Mouse (Mus musculus) intestine, embryonic 15.5 days (tissue): ENCODE measurements around the gene Slc25a36. TPM values are rescaled to one million over a fixed set of nuclear protein-coding genes. Genes with fewer than 3 reads are reported as not detected.

ENCODE experiments used
- ATAC-seq: fragments of 200-750 bp; cut with Nextera tagmentation; 2 replicates; pipeline ENCODE4 v1.8.0; 2017; ENCODE audit warnings: moderate TSS enrichment, moderate library complexity
- H3K27ac ChIP-seq: fragments of 300-500 bp; sonication (generic); 2 replicates; pipeline ENCODE4 v1.5.1; 2015; ENCODE audit warnings: mild to moderate bottlenecking, inconsistent platforms
- H3K27me3 ChIP-seq: fragments of 300-500 bp; sonication (generic); replicated peaks from 2 replicates; pipeline ENCODE4 v1.6.1; 2015; ENCODE audit warnings: inconsistent platforms
- H3K36me3 ChIP-seq: fragments of 300-500 bp; sonication (generic); 2 replicates; pipeline ENCODE4 v1.6.1; 2015; ENCODE audit warnings: inconsistent platforms
- H3K4me1 ChIP-seq: fragments of 300-500 bp; sonication (generic); replicated peaks from 2 replicates; pipeline ENCODE4 v1.6.1; 2015; ENCODE audit warnings: inconsistent platforms
- H3K4me2 ChIP-seq: fragments of 300-500 bp; sonication (generic); replicated peaks from 2 replicates; pipeline ENCODE4 v1.6.1; 2015; ENCODE audit warnings: mild to moderate bottlenecking, inconsistent platforms
- H3K4me3 ChIP-seq: fragments of 300-500 bp; sonication (generic); replicated peaks from 2 replicates; pipeline ENCODE4 v1.5.1; 2015; ENCODE audit warnings: inconsistent platforms
- H3K9ac ChIP-seq: fragments of 300-500 bp; sonication (generic); 2 replicates; pipeline ENCODE4 v1.6.1; 2015; ENCODE audit warnings: inconsistent platforms
- H3K9me3 ChIP-seq: fragments of 300-500 bp; sonication (generic); 2 replicates; pipeline ENCODE4 v1.6.1; 2016; ENCODE audit warnings: inconsistent platforms
- WGBS: fragments of 180-500 bp; shearing (Covaris S2); methylation state at CpG from one replicate; pipeline ENCODE4 v1.1.7; 2015; 5-methylcytosine and 5-hydroxymethylcytosine counted together
- polyA plus RNA-seq: library from polyadenylated mRNA; unstranded; fragments of >200 nt; fragmentation: Nextera tagmentation; extraction: Ambion mirVana; gene quantifications from 2 replicates; pipeline ENCODE4 v1.2.1, GENCODE M21; 2015

Slc25a36 gene
- polyA plus RNA-seq, 1 experiment from 2014 or later: 63.1 TPM

DNA sequence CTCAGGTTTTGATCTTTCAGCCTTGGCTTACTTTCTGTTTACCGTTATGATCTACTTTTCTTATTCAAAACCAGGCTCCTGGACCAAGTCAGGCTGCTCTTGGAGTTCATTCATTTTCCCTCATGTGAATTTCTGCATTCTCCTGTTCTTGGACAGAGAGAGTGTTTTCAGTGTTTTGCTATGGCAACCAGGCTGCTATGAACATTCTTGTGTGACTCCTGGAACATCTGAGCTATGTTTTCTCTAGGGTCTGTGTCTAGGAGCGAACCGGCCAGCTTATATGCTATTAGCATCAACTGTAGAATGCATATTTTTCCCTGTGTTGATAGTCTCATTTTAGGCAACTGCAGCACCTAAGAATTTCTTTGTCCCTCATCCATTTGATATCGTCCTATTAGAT, 45.1 kb downstream of the Slc25a36 start:
- Histone ChIP-seq H3K4me1 (0 out of 2 replicates have a peak, but pooled peaks cover 7% of the 10 kb centered on the region), H3K27me3 (no peaks in the 10 kb centered on the region), H3K9me3 (no peaks in the 10 kb centered on the region), H3K9ac (no peak overlapping the region), H3K36me3 (no peaks in the 10 kb centered on the region), H3K4me2 (no peak overlapping the region), H3K4me3 (no peak overlapping the region), H3K27ac (no peak overlapping the region)
- ATAC-seq: no peak
- 62% methylated on average over 4 of the region's 4 CpGs for WGBS

DNA sequence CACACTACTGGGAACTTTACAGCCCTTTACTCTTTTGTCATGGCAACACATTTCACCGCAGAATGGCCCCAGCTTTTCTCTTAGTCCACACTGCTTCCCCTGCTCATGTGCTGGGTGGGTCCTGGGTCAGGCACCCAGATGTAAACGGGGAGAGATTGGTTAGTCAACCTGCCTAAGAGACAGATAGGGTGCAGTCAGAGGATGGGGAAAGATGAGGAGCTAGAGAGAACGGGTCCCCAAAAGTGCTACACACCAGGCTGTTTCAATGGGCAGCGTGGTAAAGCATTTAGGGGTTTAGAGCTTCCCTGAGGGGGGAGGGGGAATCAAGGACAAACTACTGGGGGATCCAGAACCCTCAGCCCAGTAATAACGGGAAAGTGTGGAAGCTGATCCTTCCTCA, 45.7 kb downstream of the Slc25a36 start:
- Histone ChIP-seq H3K4me3 (no peak overlapping the region), H3K27ac (no peak overlapping the region), H3K36me3 (no peaks in the 10 kb centered on the region), H3K4me1 (0 out of 2 replicates have a peak, but pooled peaks cover 7% of the 10 kb centered on the region), H3K9me3 (no peaks in the 10 kb centered on the region), H3K4me2 (no peak overlapping the region), H3K27me3 (no peaks in the 10 kb centered on the region), H3K9ac (no peak overlapping the region)
- 51% methylated on average over 5 of the region's 5 CpGs for WGBS
- ATAC-seq: no peak

DNA sequence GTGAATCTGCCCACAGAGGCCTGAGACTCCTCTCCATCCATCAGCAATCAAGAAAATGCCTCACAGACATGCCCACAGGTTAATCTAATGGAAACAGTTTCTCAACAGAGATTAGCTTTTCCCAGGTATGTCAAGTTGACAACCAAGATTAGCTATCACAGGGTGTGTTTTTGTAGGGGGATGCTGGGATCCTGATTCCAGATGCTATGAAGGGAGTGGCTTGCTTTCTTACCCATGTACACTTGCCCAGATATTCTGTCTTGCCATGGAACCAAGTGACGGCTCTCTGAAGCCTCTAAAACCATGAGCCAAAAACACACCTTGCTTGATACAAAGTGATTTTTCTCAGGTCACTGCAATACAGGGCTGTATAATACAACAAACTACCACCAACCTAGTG, 46.8 kb downstream of the Slc25a36 start:
- no peaks in the 10 kb centered on the region for H3K9me3 ChIP-seq
- ATAC-seq: no peak
- H3K4me3 ChIP-seq: no peak overlapping the region
- no peaks in the 10 kb centered on the region for H3K36me3 ChIP-seq
- H3K27ac ChIP-seq: no peak overlapping the region
- H3K4me2 ChIP-seq: no peak overlapping the region
- no peaks in the 10 kb centered on the region for H3K27me3 ChIP-seq
- no peak overlapping the region for H3K9ac ChIP-seq
- 100% methylated on average over 1 of the region's 1 CpGs for WGBS
- H3K4me1 ChIP-seq: 0 out of 2 replicates have a peak, but pooled peaks cover 7% of the 10 kb centered on the region

DNA sequence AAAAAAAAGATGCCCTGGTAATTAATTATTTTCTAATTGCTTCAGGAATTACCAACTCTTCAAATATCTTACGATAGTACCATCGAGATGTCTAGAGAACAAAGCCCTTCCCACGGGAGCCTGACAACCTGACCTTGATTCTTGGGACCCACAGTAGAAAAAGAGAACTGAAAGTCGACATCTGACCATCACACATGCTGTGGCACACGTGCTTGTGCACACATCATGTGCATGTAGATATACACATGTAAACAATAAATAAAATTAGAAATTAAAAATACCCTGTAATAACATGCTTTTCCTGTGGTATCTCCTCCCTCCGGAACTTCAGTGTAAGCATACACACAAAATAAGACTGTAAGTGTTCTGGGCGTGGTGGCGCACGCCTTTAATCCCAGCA, 49.3 kb downstream of the Slc25a36 start:
- no peak for ATAC-seq
- Histone ChIP-seq H3K9ac (no peak overlapping the region), H3K27ac (no peak overlapping the region), H3K9me3 (no peaks in the 10 kb centered on the region), H3K36me3 (no peaks in the 10 kb centered on the region), H3K4me1 (peaks cover 5% of the 10 kb centered on the region; the same call in 1 of the 2 replicates), H3K27me3 (no peaks in the 10 kb centered on the region), H3K4me3 (no peak overlapping the region), H3K4me2 (no peak overlapping the region)
- 92% methylated on average over 9 of the region's 9 CpGs for WGBS

DNA sequence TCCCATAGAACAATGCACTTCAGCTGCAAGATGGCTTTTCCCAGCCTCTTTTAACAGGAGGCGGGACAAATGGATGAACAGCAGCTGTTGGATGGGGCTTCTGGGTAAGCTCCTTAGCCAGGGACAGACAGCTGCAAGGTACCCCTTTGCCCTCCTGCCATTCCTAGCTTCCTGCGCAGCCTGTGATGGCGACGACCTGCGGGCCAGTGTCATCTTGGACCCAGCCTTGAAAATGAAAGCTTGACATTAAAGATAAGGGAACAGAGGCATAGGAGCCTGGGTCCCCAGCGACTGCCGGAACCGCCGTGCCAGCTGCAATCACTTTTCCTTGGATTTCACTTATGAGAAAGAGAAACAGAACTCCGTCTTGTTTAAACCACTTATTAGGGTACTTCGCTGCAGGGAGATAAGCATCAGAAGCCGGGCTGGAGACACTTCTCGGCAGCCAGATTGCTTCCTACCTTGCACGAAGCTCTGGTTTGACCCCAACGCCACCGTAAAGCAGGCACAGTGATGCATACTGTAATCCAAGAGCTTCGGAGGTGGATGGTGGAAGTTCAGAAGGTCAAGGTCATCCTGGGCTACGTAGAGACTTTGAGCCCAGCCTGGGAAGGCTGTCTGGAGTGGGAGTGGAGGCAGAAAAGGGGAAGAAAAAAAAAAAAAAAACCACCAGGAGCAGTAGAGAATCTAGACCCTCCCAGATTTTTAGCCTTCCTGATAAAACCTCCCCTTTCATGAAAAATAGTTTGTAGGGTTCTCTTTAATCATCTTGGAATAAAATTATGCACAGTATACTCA, 54.2 kb downstream of the Slc25a36 start:
- H3K27ac ChIP-seq: 0 out of 2 replicates have a peak overlapping the region, but pooled peaks have one; percentile 8
- peak overlapping the region; percentile 54 for H3K4me2 ChIP-seq
- no peaks in the 10 kb centered on the region for H3K27me3 ChIP-seq
- no peaks in the 10 kb centered on the region; the same call in 1 of the 2 replicates for H3K4me1 ChIP-seq
- peak; percentile 28; the same call in 1 of the 2 replicates for ATAC-seq
- H3K9me3 ChIP-seq: no peaks in the 10 kb centered on the region
- H3K36me3 ChIP-seq: no peaks in the 10 kb centered on the region
- 25% methylated on average over 18 of the region's 18 CpGs for WGBS
- H3K9ac ChIP-seq: no peak overlapping the region
- peak overlapping the region; percentile 19; the same call in 1 of the 2 replicates for H3K4me3 ChIP-seq

DNA sequence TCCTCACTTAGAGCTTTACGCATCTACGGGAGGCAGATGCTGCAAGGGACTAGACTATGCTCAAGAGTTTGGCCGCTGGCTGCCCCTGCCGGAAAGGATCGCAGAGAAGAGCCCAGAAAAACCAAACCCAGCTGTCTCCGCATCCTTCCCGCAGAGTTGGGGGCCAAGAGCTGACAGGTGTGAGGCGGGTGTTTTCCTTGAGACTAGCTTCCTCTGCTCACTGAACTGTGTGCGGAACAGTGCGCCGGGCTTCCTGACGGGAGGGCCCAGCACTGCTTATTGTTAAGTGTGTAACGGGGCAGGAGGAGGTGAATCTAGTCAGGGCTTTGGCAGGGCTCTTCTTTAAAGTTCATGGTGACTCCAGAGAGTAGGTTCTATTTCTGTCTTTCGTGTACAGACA, 55.1 kb downstream of the Slc25a36 start:
- 48% methylated on average over 14 of the region's 14 CpGs for WGBS
- Histone ChIP-seq H3K4me3 (no peak overlapping the region), H3K27me3 (no peaks in the 10 kb centered on the region), H3K9ac (no peak overlapping the region), H3K9me3 (no peaks in the 10 kb centered on the region), H3K36me3 (no peaks in the 10 kb centered on the region), H3K27ac (0 out of 2 replicates have a peak overlapping the region, but pooled peaks have one; percentile 8), H3K4me2 (peak overlapping the region; percentile 24; the same call in 1 of the 2 replicates), H3K4me1 (no peaks in the 10 kb centered on the region; the same call in 1 of the 2 replicates)
- ATAC-seq: peak; percentile 66

DNA sequence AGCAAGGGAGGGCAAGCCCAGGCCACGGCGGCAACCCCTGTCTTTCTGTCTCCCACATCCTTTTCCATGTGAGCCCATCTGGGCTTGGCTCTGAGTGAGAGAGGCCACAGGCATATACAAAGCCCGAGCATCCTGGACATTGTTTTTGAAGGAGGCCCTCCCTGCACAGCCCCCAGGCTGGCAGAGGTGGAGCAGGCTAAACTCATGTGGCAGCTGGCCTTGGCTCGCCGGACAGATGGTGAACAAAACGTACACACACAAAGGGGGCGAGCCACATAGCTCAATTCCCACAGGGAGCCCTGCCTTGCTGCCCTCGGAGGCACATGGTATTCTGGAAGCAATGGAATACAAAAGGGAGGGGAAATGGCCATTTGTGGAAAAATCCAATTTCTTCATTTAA, 59.8 kb downstream of the Slc25a36 start:
- Histone ChIP-seq H3K4me1 (no peaks in the 10 kb centered on the region; the same call in 1 of the 2 replicates), H3K9ac (no peak overlapping the region), H3K4me2 (no peak overlapping the region), H3K27ac (no peak overlapping the region), H3K27me3 (no peaks in the 10 kb centered on the region), H3K36me3 (no peaks in the 10 kb centered on the region), H3K9me3 (no peaks in the 10 kb centered on the region), H3K4me3 (no peak overlapping the region)
- WGBS: 57% methylated on average over 8 of the region's 8 CpGs
- no peak for ATAC-seq

DNA sequence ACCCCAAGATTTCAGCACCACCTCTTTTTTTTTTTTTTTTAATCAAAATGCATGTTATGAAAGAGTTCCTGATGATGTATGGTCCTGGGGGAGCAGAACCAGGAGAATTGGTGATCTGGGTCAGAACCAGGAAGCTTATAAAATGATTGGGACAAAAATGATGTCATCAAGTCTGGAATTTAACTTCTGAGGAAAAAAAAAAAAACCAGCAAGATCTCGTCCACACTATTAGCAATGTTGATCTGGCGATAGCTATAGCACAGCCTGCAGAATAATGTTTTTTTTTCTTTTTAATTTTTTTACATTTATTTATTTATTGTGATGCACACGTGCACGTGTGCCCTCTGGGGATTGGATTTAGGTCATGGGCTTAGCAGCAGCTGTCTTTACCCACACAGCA, 64.7 kb downstream of the Slc25a36 start:
- WGBS: 83% methylated on average over 4 of the region's 4 CpGs
- H3K9ac ChIP-seq: no peak overlapping the region
- H3K36me3 ChIP-seq: no peaks in the 10 kb centered on the region
- no peak overlapping the region for H3K27ac ChIP-seq
- ATAC-seq: no peak
- H3K4me2 ChIP-seq: no peak overlapping the region
- no peaks in the 10 kb centered on the region for H3K9me3 ChIP-seq
- H3K4me1 ChIP-seq: no peaks in the 10 kb centered on the region
- H3K27me3 ChIP-seq: no peaks in the 10 kb centered on the region
- H3K4me3 ChIP-seq: no peak overlapping the region

DNA sequence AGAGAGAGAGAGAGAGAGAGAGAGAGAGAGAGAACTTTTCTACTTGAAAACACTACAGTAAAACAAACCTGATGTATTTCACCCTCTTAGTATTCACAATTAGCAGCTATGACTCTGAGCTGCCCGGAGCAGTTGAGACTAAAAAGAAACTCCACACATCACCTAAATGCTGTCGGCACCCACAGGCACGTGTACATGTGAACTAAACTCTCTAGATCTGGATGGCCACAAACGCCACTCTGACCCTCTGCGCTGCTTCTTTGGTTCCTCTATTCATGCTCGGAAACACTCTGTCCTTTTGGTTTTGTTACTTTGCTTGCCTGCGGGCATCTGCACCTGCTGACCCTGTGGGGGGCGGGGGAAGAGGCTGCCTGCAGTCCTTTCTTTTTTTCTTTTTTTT, 69.3 kb downstream of the Slc25a36 start:
- Histone ChIP-seq H3K9me3 (no peaks in the 10 kb centered on the region), H3K4me1 (no peaks in the 10 kb centered on the region), H3K36me3 (no peaks in the 10 kb centered on the region), H3K27ac (no peak overlapping the region), H3K9ac (no peak overlapping the region), H3K27me3 (no peaks in the 10 kb centered on the region), H3K4me3 (no peak overlapping the region), H3K4me2 (no peak overlapping the region)
- 83% methylated on average over 8 of the region's 8 CpGs for WGBS
- ATAC-seq: no peak

DNA sequence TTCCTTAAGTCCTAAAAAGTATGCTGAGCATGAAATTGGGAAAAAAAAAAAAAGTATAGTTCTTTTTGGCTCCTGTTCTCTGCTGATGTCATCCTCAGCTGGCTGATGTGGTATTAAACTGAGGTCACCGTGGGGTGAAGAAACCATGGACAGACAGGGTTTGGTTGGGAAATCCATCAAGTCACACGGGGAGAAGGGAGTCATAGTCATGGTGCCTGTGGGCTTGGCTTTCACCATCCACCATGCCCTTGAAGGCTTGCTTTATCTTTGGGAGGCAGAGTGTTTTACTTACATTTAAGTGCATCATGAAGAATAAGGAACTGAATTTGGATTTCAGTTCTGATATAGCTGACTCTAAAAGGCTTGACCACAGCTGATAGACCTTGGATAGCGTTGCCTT, 72.9 kb downstream of the Slc25a36 start:
- Histone ChIP-seq H3K27ac (no peak overlapping the region), H3K9me3 (no peaks in the 10 kb centered on the region), H3K9ac (no peak overlapping the region), H3K36me3 (no peaks in the 10 kb centered on the region), H3K27me3 (no peaks in the 10 kb centered on the region), H3K4me3 (no peak overlapping the region), H3K4me2 (no peak overlapping the region), H3K4me1 (no peaks in the 10 kb centered on the region)
- ATAC-seq: no peak
- WGBS: 82% methylated on average over 3 of the region's 3 CpGs

DNA sequence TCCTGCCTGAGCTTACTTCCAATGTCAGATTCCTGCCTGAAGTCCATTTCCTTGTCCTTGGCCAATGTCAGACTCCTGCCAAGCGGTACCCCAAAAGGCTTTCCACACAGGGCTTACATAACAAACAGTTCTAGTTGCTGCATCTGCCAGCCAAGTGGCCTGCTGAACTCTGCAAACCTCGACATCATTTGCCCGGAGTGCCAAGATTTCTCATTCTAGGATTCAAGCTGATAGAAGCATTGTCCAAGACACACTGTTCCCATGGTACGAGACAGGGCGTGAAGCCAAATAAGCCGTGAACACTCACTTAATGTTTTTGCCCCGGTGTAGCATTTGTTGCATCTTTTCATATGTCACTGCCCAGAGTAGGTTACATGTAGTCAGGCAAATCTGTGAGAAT, 74.3 kb downstream of the Slc25a36 start:
- Histone ChIP-seq H3K9me3 (no peaks in the 10 kb centered on the region), H3K27ac (no peak overlapping the region), H3K36me3 (no peaks in the 10 kb centered on the region), H3K4me3 (no peak overlapping the region), H3K27me3 (no peaks in the 10 kb centered on the region), H3K9ac (no peak overlapping the region), H3K4me1 (no peaks in the 10 kb centered on the region), H3K4me2 (no peak overlapping the region)
- WGBS: 89% methylated on average over 7 of the region's 7 CpGs
- no peak for ATAC-seq

DNA sequence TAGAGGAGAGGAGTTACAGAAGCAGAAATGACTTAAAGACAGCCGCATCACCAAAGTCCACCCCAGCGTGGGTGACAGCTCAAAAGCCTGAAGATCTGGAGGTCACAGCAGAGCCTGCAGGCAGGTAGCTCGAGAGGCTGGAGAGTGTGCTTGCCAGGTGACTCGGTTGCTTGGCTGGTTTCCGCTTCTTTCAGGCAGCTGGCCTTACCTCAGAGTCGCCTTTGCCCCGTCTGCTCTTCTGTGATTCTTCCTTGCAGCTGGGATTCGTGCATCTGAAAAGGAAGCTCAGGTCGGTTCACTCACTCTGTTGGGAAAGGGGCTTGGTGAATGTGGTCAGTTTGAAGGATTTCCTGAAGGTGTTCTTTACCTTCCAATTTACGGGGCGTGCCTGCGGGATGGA, 83.6 kb downstream of the Slc25a36 start:
- no peak for ATAC-seq
- no peak overlapping the region for H3K9ac ChIP-seq
- no peaks in the 10 kb centered on the region for H3K36me3 ChIP-seq
- H3K4me3 ChIP-seq: no peak overlapping the region
- no peaks in the 10 kb centered on the region for H3K9me3 ChIP-seq
- H3K27me3 ChIP-seq: no peaks in the 10 kb centered on the region
- WGBS: 77% methylated on average over 12 of the region's 12 CpGs
- no peak overlapping the region for H3K4me2 ChIP-seq
- H3K4me1 ChIP-seq: no peaks in the 10 kb centered on the region
- no peak overlapping the region for H3K27ac ChIP-seq

DNA sequence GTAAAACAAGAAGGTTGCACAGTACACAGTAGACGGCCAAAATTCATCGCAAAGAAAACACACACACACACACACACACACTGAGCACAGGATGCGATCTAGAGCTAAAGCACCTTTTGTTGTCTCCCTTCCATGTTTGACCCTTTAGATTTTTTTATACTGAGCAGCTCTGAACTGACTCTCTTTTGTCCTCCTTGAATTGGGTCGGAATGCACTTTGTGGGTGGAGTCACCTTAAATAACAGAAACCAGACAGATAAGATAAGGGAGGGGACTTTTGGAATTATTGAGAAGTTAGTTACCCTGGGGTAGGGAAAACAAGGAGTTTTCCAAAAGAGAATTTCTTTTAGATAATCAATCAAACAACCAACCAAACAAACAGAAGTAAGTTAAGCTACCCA, 85.0 kb downstream of the Slc25a36 start:
- Histone ChIP-seq H3K4me3 (no peak overlapping the region), H3K9me3 (no peaks in the 10 kb centered on the region), H3K36me3 (no peaks in the 10 kb centered on the region), H3K4me1 (0 out of 2 replicates have a peak, but pooled peaks cover 2% of the 10 kb centered on the region), H3K27ac (no peak overlapping the region), H3K27me3 (no peaks in the 10 kb centered on the region), H3K9ac (no peak overlapping the region), H3K4me2 (no peak overlapping the region)
- ATAC-seq: no peak
- WGBS: 83% methylated on average over 4 of the region's 4 CpGs
